Mouse (Mus musculus) G1E (cell line): ENCODE measurements around the gene Adcy1. TPM values are rescaled to one million over a fixed set of nuclear protein-coding genes. Genes with fewer than 3 reads are reported as not detected.
A peak's percentile ranks its signal among the peaks of the same experiment; 100 is the strongest.
"Not testable (repeated sequence)": the region's sequence is repeated elsewhere in the genome, so short reads cannot be mapped to it uniquely, and the experiment has no call there.

Source experiments
- ATAC-seq: 2 replicates; pipeline ENCODE4 v1.8.0; 2016; ENCODE audit warnings: mild to moderate bottlenecking; ENCODE audit not compliant: insufficient number of reproducible peaks, poor library complexity, low FRiP score, severe bottlenecking; ENCODE audit errors: extremely low read depth
- DNase-seq: peaks from one replicate; pipeline ENCODE4 v3.0.0; 2012; ENCODE audit warnings: low spot score
- H3K27me3 ChIP-seq: 2 replicates; pipeline ENCODE4 v1.6.1; 2012; ENCODE audit warnings: mild to moderate bottlenecking, low read length, inconsistent platforms; ENCODE audit not compliant: insufficient read depth
- H3K36me3 ChIP-seq: replicated peaks from 2 replicates; pipeline ENCODE3; 2012; ENCODE audit warnings: mild to moderate bottlenecking, inconsistent platforms
- H3K4me1 ChIP-seq: 2 replicates; pipeline ENCODE4 v1.6.1; 2012; ENCODE audit warnings: low read depth, low read length, inconsistent platforms, mixed read lengths; ENCODE audit not compliant: insufficient read depth
- H3K4me3 ChIP-seq: 2 replicates; pipeline ENCODE4 v1.5.1; 2012; ENCODE audit warnings: low read depth, mild to moderate bottlenecking, inconsistent platforms, low read length, moderate library complexity, mixed read lengths
- H3K9me3 ChIP-seq: replicated peaks from 2 replicates; pipeline ENCODE4 v1.6.1; 2012; ENCODE audit warnings: inconsistent platforms
- CTCF ChIP-seq: IDR thresholded peaks from 2 replicates; pipeline ENCODE4 v1.5.1; 2012; ENCODE audit warnings: low read depth, low read length, inconsistent platforms, mixed read lengths
- GATA1 ChIP-seq: IDR thresholded peaks from 2 replicates; pipeline ENCODE4 v1.6.1; 2012; ENCODE audit warnings: borderline replicate concordance, low read length, inconsistent platforms, mixed read lengths
- GATA2 ChIP-seq: IDR thresholded peaks from 2 replicates; pipeline ENCODE4 v1.6.1; 2012; ENCODE audit warnings: low read depth, low read length, inconsistent platforms, borderline replicate concordance
- POLR2AphosphoS5 ChIP-seq: IDR thresholded peaks from 2 replicates; pipeline ENCODE4 v1.6.1; 2012; ENCODE audit warnings: low read depth, low read length, inconsistent platforms; ENCODE audit not compliant: insufficient replicate concordance
- TAL1 ChIP-seq: conservative IDR thresholded peaks from 2 replicates; pipeline ENCODE4 v1.6.1; 2012; ENCODE audit warnings: low read depth, low read length, inconsistent platforms, mixed read lengths
- polyA plus RNA-seq: library from polyadenylated mRNA; stranded (reverse); fragments of >175 nt; gene quantifications from 2 replicates; pipeline ENCODE4 v1.2.3, GENCODE M21; 2012
- total RNA-seq, 2 experiments: library from RNA; stranded (forward) in 1 of 2; stranded (reverse) in 1 of 2; fragments of 200-1000 nt in 1 of 2; fragments of >200 nt in 1 of 2; fragmentation: Nextera tagmentation in 1 of 2; gene quantifications; 2 replicates each; pipeline ENCODE4 v1.2.3; 2014 to 2017

Gene Adcy1
- total and polyA plus RNA-seq, 3 experiments = 0.16 TPM; not detected in 2

GRCm38 (mm10) chr11:7212126-7212798, 149.0 kb downstream of the Adcy1 start:
- no peaks in the 10 kb centered on the region for H3K27me3 ChIP-seq
- ATAC-seq (no peak), DNase-seq (no peak)
- H3K4me1 ChIP-seq = no peaks in the 10 kb centered on the region
- no peaks in the 10 kb centered on the region for H3K36me3 ChIP-seq
- H3K4me3 ChIP-seq = no peak overlapping the region
- H3K9me3 ChIP-seq = peaks cover 24% of the 10 kb centered on the region
- TF ChIP-seq GATA2 (no peak), CTCF (no peak), POLR2AphosphoS5 (no peak), TAL1 (no peak), GATA1 (no peak)

- Histone ChIP-seq H3K9me3 (peaks cover 23% of the 10 kb centered on the region), H3K36me3 (no peaks in the 10 kb centered on the region), H3K27me3 (no peaks in the 10 kb centered on the region), H3K4me1 (no peaks in the 10 kb centered on the region), H3K4me3 (no peak overlapping the region; the same call in 1 of the 2 replicates)
- no peak for TF ChIP-seq GATA2
- no peak for TF ChIP-seq POLR2AphosphoS5
- TF ChIP-seq GATA1 = no peak
- no peak for TF ChIP-seq TAL1
- no peak for TF ChIP-seq CTCF
- DNase-seq (no peak), ATAC-seq (no peak)
Observed at GRCm38 (mm10) chr11:7213161-7213500, 149.8 kb downstream of the Adcy1 start.

GRCm38 (mm10) chr11:7213501-7214341, 150.4 kb downstream of the Adcy1 start, which contains the start of gene Igfbp3:
Gene Igfbp3 (minus strand): TSS chr11:7213923.
- ATAC-seq = no peak
- Histone ChIP-seq H3K4me3 (no peak within 1 kb of the TSS; the same call in 1 of the 2 replicates), H3K36me3 (no peaks in the 10 kb centered on the region), H3K9me3 (peaks cover 21% of the 10 kb centered on the region), H3K4me1 (no peaks in the 10 kb centered on the region), H3K27me3 (no peaks in the 10 kb centered on the region)
- no peak for DNase-seq
- TF ChIP-seq POLR2AphosphoS5 = no peak
- no peak for TF ChIP-seq TAL1
- no peak for TF ChIP-seq CTCF
- no peak for TF ChIP-seq GATA2
- no peak for TF ChIP-seq GATA1

GRCm38 (mm10) chr11:7214342-7214660, 151.0 kb downstream of the Adcy1 start:
- H3K36me3 ChIP-seq = no peaks in the 10 kb centered on the region
- TF ChIP-seq GATA2 = no peak
- TF ChIP-seq GATA1 = no peak
- TF ChIP-seq POLR2AphosphoS5 = no peak
- H3K4me3 ChIP-seq = no peak overlapping the region
- H3K9me3 ChIP-seq = peaks cover 17% of the 10 kb centered on the region
- H3K4me1 ChIP-seq = no peaks in the 10 kb centered on the region
- no peaks in the 10 kb centered on the region for H3K27me3 ChIP-seq
- ATAC-seq (no peak), DNase-seq (no peak)

GRCm38 (mm10) chr11:7214761-7215160, 151.5 kb downstream of the Adcy1 start:
- TF ChIP-seq TAL1 (no peak), POLR2AphosphoS5 (no peak), CTCF (no peak), GATA2 (no peak), GATA1 (no peak)
- Histone ChIP-seq H3K4me3 (no peak overlapping the region), H3K4me1 (no peaks in the 10 kb centered on the region), H3K9me3 (peaks cover 17% of the 10 kb centered on the region), H3K36me3 (no peaks in the 10 kb centered on the region), H3K27me3 (no peaks in the 10 kb centered on the region)
- ATAC-seq (no peak), DNase-seq (no peak)

- ATAC-seq (no peak), DNase-seq (no peak)
- H3K36me3 ChIP-seq = no peaks in the 10 kb centered on the region
- no peaks in the 10 kb centered on the region for H3K27me3 ChIP-seq
- no peaks in the 10 kb centered on the region for H3K4me1 ChIP-seq
- no peak for TF ChIP-seq GATA1
- TF ChIP-seq CTCF = peak; percentile 11; the same call in 1 of the 2 replicates
- no peak overlapping the region for H3K4me3 ChIP-seq
- peaks cover 17% of the 10 kb centered on the region for H3K9me3 ChIP-seq
Observed at GRCm38 (mm10) chr11:7215703-7216102, 152.4 kb downstream of the Adcy1 start.

- not testable (repeated sequence) for H3K9me3 ChIP-seq, H3K4me1 ChIP-seq, H3K36me3 ChIP-seq, H3K27me3 ChIP-seq, ATAC-seq, H3K4me3 ChIP-seq, DNase-seq
Observed at GRCm38 (mm10) chr11:7221826-7222225, 158.5 kb downstream of the Adcy1 start.
